Mouse (Mus musculus): ENCODE data around the gene Slc26a11.

- TF ChIP-seq GATA1 (IDR thresholded peaks at IDR 0.05; ENCODE audit: low read length): no peak
- no peak for TF ChIP-seq TAL1 (IDR thresholded peaks at IDR 0.05; ENCODE audit: low read length)
Observed at GRCm38 (mm10) chr11:119395931-119396330, 40.6 kb downstream of the Slc26a11 start.

Data from erythroblast, embryonic 14.5 days (primary cell).